Mouse (Mus musculus): ENCODE results near the gene Sod1.
"Not testable (repeated sequence)": the region's sequence is repeated elsewhere in the genome, so short reads cannot be mapped to it uniquely, and the experiment has no call there.

Gene Sod1

GRCm38 (mm10) chr16:90211767-90212166 is 8.8 kb upstream of the Sod1 start:
- DNase-seq (ENCODE audit: low spot score), result no peak

DNA sequence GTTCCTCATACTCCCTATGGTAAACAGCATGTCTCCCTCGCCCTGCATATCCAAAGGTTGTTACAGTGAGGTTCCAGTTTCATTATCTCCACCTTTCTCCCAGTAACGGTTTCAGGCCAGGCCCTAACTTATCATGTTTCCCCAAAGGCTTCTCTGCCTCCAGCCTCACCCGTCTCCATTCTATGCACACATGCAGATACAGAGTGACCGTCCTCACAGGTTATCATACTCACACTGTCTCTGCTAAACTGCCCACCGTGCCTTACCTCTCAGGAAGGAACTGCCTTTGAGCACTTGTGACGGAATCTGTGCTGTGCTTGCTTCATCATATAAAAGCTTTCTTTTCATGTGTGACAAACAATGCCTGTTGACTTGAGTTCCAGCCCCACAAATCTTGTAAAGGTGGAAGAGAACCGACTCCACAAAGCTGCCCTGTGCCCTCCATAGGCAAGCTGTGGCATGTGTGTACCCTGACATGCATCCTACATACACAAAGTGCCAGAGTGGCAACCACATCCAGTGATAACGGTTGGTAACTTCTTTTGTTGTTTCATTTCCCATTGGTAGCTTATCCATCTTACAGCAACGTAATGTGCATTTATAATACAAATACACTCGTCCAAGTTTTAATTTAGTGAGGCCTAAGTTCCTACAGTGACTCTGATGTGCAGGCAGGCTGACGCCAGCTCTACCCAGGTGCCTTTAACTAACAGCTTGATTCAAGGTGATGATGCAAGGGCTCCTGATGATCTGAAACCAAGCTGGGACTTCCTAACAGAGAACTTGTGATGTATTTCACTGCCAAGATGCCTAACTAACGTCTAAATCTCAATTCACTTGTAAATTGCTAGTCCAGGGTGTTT is 6.8 kb upstream of the Sod1 start:
- DNase-seq (ENCODE audit: low spot score), result no peak

DNA sequence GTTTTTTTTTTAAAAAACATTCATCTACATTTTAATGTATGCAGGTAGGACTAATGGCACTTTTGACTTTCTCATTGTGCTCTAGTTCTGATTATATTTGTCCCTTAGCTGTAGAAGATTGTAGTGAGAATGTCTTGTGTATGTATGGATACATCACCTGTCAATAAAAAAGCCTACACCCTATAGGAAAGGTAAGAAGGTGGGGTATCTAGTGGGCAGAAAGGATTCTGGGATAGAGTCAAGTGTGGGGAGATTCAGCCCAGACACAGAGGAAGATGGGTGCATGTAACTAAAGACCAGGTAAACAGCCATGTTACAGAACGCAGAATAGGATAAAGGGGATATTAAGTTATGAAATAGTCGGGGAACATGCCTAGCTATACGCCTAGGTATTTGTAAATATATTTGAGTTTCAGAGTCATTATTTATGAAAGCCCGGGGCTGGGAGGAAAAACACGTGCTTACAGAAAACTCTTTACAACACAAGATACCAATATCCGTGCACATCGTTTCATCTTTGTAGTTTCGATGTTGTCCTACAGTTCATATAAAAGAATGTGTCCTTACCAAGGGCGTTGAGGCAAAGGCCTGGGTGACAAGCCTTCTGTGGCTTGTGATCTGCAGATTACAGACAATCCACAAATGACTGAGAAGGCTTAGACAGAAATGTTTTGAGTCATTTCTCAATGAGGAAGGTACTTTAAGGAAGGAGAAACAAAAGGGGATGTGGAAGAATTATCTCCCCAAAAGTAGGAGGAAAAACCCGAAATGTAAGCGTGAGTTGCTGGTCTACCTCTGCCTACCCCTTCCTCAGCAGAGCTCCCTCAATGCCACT is 5.6 kb upstream of the Sod1 start:
- no peak for DNase-seq (ENCODE audit: low spot score)

DNA sequence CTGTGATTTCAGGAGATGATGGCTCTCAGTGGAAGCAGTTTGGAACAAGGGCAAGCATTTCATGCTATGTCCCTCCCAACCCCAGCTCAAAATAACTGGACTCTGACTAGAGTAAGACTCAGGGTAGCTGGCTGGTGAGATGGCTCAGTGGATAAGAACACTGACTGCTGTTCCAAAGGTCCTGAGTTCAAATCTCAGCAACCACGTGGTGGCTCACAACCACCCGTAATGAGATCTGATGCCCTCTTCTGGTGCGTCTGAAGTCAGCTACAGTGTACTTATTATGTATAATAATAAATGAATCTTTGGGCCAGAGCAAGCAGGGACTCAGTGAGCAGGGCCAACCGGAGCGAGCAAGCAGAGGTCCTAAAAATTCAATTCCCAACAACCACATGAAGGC is 4.7 kb upstream of the Sod1 start:
- DNase-seq (ENCODE audit: low spot score), result not testable (repeated sequence)

DNA sequence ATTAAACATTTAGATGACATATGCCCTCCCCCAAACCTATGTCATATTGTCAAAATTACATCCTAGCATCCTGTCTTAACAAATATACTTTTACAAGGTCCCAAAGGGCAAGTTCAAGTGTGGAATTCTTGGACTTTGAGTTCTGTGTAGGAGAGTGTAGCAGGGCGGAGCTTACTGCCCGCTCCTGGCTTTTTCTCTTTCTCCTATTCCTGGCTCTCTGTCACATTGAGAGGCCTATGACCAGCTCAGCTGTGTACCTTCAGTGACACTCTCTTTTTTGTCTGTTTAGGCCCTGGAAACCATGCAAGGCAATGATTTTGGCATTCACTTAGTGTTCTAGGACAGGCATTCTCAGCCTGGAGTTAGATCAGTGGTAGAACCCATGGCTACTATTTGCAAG is 4.1 kb upstream of the Sod1 start:
- DNase-seq (ENCODE audit: low spot score), result no peak

- no peak for DNase-seq (ENCODE audit: low spot score)
Measured at GRCm38 (mm10) chr16:90217356-90217755, 3.2 kb upstream of the Sod1 start.

DNA sequence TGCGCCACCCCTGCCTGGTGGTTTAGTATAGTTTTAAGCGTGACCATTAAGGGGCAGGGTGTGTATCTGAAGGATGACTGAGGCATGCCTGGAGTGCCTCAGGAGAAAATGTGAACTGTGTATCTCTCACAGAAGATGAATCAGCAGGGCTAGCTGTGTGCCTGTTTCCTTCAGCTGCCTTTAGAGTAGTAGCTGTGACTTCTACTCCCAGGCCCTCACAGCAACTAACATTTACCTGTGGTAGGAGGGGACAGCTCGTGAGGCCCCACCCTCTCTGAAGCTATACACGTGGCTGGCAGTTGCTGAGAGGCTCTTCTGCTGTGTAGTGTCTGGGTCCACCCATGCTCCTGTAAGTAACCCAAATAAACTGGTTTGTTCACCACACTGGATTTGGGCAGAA is 2.6 kb upstream of the Sod1 start:
- no peak for DNase-seq (ENCODE audit: low spot score)

- DNase-seq (ENCODE audit: low spot score), result not testable (repeated sequence)
Measured at GRCm38 (mm10) chr16:90219445-90219844, 1.1 kb upstream of the Sod1 start.

GRCm38 (mm10) chr16:90220892-90221431 is 408 bp downstream of the Sod1 start:
- DNase-seq (ENCODE audit: low spot score), result peak; percentile 78

DNA sequence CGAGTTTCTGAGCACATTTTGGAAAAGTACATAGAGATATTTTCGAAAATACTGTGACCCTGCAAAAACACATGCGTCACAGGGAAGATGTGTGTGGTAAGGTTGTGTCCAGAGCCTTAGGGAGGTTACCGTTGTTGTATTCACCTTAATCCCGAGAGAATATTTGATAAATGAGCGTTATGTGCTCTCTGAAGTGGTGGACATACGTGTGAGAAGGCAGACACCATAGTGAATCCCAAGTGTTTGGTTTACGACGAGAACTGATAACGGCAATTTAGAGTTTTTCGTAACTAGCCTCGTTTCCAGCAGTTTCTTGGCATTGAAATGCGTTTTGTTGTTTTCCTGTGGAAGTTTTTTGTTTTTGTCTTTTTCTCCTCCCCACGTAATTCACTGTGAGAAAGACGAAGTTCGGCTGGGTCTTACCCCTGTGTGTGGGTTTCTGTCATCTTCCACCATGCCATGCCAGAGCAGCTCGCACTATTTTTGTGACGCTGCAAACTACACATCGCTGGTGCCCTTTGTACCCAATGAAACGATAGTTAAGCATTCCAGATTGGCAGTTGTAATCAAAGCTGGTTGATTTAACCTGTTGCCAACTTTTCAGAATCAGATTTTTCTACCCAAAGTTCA is 1.0 kb downstream of the Sod1 start:
- peak; percentile 17 for DNase-seq (ENCODE audit: low spot score)

GRCm38 (mm10) chr16:90229897-90230296 is 9.3 kb downstream of the Sod1 start:
- no peak for DNase-seq (ENCODE audit: low spot score)

DNA sequence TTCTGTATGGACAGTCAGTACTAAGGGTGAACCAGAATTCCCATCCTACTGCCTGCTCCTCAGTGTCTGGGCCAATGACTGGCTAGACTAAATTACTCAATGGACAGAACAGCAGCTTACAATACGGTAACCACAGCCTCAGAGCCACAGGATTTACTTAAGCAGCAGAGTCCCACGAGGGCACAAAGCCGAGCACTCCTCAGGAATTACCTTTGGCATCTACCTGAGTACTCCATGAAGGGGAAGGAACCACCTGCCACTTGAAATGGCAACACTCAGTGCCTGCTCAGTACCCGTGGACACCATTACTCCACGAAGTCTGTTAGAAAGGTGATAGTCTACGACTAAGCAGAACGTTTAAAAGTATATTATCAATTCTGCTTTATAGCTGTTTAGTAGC is 10.7 kb downstream of the Sod1 start:
- no peak for DNase-seq (ENCODE audit: low spot score)

- no peak for DNase-seq (ENCODE audit: low spot score)
Measured at GRCm38 (mm10) chr16:90233702-90234101, 13.1 kb downstream of the Sod1 start.

DNA sequence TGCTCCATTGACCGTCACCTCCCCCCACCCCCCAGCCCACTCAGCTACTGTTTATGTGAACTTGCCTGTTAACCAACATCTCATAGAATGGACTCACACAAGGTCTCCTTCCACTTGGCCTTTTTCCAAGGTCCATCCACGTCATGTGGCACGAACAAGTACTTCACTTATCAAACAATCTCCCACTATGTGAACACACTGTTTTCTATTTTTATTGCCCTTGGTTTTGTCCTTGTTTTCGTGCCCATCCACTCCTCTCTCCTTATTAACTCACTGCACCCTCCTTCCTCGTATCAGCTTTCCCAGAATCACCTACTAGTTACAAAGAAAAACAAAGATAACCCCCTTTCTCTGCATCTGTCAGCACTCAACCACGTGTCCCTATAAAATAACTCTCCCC is 14.1 kb downstream of the Sod1 start:
- no peak for DNase-seq (ENCODE audit: low spot score)

DNA sequence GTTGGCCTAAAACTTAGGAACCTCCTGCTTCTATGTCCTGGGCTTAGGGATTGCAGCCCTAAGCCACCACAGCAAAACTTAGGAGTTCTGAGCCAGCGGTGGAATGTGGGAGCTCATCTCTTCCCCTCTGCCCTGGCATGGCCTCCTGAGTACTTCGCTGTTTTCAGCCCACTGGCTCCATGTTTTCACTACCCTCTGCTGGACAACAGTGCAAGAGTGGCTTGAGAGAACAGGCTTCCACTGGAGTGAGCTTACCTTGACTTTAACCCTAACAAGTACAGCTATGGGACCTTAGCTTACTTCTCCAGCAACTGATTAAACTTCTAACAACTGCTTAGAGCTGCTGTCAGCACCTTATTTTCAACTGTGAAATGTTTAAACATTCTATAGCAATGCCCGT is 14.6 kb downstream of the Sod1 start:
- DNase-seq (ENCODE audit: low spot score), result no peak

GRCm38 (mm10) chr16:90239128-90239746 is 18.7 kb downstream of the Sod1 start:
- no peak for DNase-seq (ENCODE audit: low spot score)

GRCm38 (mm10) chr16:90241875-90242274 is 21.3 kb downstream of the Sod1 start:
- no peak for DNase-seq (ENCODE audit: low spot score)

DNA sequence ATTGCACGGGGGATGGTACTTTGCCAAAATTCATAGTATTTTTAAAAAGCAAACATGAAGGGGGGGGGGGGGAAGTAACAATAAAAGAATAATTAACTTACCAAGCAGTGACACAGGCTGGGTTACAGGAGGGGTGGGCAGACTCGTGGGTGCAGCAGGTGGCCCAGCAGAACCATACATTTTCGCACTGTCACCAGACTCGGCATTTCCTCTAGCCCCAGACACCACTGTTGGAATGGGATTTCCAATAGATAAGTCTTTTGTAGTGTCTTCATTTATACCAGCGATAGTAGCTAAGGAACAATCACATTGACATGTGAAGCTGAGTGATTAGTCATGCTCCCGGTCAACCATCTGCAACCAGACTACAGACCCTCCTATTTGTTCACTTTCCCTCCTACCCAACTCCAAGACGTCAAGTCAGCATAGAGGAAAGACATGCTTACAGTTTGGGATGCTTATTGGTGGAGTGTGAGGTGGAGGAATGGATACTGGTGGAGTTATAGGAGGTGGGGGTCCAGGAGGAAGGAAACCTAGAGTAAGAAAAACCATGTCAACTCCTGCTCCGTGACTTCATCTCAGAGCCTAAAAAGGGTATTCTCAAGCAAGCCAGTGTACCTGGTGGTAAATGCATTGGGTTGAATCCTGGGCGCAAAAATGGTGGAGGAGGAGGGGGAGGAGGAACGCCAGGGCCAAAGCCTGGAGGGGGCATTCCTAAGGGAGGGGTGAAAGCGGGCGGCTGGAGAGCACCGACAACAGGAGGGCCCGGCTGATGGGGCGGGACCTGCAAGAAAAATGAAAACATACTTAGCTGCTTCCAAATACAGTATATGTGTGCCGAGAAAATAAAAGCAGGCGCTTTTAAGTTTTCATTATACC is 22.1 kb downstream of the Sod1 start:
- no peak for DNase-seq (ENCODE audit: low spot score)

- DNase-seq (ENCODE audit: low spot score), result no peak
Measured at GRCm38 (mm10) chr16:90250099-90250498, 29.5 kb downstream of the Sod1 start.

DNA sequence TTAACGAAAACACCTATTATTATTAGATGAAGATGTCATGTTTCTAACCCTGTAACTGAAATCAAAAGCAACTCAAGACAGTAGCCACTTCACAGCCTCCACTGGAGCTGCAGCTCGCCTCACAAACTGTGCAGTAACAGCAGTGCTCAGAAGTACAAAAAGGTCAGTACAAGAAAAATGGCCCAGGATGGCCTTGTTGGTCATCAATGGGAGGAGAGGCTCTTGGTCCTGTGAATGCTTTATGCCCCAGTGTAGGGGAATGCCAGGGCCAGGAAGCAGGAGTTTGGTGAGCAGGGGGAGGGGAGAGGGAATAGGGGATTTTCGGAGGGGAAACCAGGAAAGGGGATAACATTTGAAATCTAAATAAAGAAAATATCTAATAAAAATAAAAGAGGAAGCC is 30.7 kb downstream of the Sod1 start:
- DNase-seq (ENCODE audit: low spot score), result not testable (repeated sequence)

GRCm38 (mm10) chr16:90252521-90252920 is 32.0 kb downstream of the Sod1 start:
- no peak for DNase-seq (ENCODE audit: low spot score)

Data from MN1 (cell line).